Comparison of ENCODE assay signal across 8 mouse cellular contexts in the genomic region with DNA sequence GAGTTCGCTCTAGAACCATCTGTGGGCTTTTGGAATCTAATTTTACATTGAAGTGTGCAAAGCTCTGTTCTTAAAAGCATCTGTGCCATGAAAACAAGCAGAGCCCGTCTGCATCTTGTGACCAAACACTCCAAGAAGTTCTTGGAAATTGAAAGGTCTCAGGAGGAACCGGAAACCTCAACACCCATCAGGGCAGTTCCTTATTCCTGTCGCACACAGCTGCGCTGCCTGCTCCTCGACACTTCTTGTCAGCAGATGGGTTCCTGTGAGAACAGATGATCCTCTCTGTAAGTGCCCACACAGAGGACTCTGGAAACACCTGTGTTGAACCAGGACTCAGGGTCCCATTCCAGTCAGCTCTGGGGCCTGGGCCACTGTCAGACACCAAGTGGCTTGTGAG.
DNase-seq lines count a peak whose midpoint lies in the region; ATAC-seq and TF ChIP-seq lines count a peak whose summit lies in the region.

No protein-coding gene starts in this region.

- no peaks in the 10 kb centered on the region for H3K9me3 ChIP-seq in heart, postnatal 0 days (replicated peaks; ENCODE audit: control insufficient read depth, low read length)
- H3K9me3 ChIP-seq in liver, embryonic 16.5 days (replicated peaks; ENCODE audit: control insufficient read depth, low read length): no peaks in the 10 kb centered on the region

- no peak overlapping the region for H3K4me3 ChIP-seq in heart, postnatal 0 days (ENCODE audit: low read depth, low read length)
- no peak overlapping the region for H3K4me3 ChIP-seq in liver, embryonic 16.5 days (ENCODE audit: low read depth, low read length)

- peaks cover 39% of the 10 kb centered on the region for H3K4me1 ChIP-seq in heart, postnatal 0 days (ENCODE audit: control insufficient read depth, insufficient read depth)
- no peaks in the 10 kb centered on the region; the same call in none of the 2 replicates for H3K4me1 ChIP-seq in liver, embryonic 16.5 days (ENCODE audit: control insufficient read depth, low read depth, low read length)

- WGBS in heart, postnatal 0 days: 68% methylated on average over 6 of the region's 6 CpGs
- 19% methylated on average over 6 of the region's 6 CpGs for WGBS in liver, embryonic 16.5 days (ENCODE audit: insufficient replicate concordance)

- peak; percentile 56 for ATAC-seq in CD4-positive, CD25-positive, alpha-beta regulatory T cell, adult 4 months
- no peak for ATAC-seq in heart, postnatal 0 days (ENCODE audit: insufficient read depth, low read depth)
- peak; percentile 35; the same call in 1 of the 2 replicates for ATAC-seq in liver, embryonic 16.5 days (ENCODE audit: low read depth)

- DNase-seq in gastrocnemius, postnatal 25 days: peak; percentile 24
- DNase-seq in gastrocnemius, adult 18-20 months (ENCODE audit: low spot score): no peak
- no peak for DNase-seq in heart, postnatal 0 days (ENCODE audit: low spot score)
- peak; percentile 60 for DNase-seq in splenic B cell, adult 2 months (ENCODE audit: low read depth, low spot score)
- DNase-seq in retina, embryonic 14.5 days (ENCODE audit: low spot score): no peak
- DNase-seq in adrenal gland, postnatal 4 days (ENCODE audit: low spot score in 2 of 2): no peak

- no peaks in the 10 kb centered on the region for H3K27me3 ChIP-seq in heart, postnatal 0 days (ENCODE audit: control insufficient read depth, insufficient read depth, low read length)
- H3K27me3 ChIP-seq in liver, embryonic 16.5 days (ENCODE audit: control insufficient read depth, insufficient read depth, low read depth, low read length): no peaks in the 10 kb centered on the region
- no peaks in the 10 kb centered on the region for H3K27me3 ChIP-seq in splenic B cell, adult 2 months (ENCODE audit: control insufficient read depth, insufficient read depth, low read length, poor library complexity, severe bottlenecking)

- no peak for TF ChIP-seq CTCF in heart, postnatal 0 days (IDR thresholded peaks at IDR 0.05; ENCODE audit: low read depth)

- 0 out of 2 replicates have a peak overlapping the region, but pooled peaks have one; percentile 21 for H3K27ac ChIP-seq in heart, postnatal 0 days (ENCODE audit: low read depth)
- peak overlapping the region; percentile 74 for H3K27ac ChIP-seq in liver, embryonic 16.5 days (ENCODE audit: low read length)

- no peak for TF ChIP-seq EP300 in heart, postnatal 0 days (IDR thresholded peaks at IDR 0.05; ENCODE audit: low read depth)

- H3K9ac ChIP-seq in heart, postnatal 0 days (replicated peaks; ENCODE audit: low read depth, low read length): no peak overlapping the region
- H3K9ac ChIP-seq in liver, embryonic 16.5 days (ENCODE audit: low read depth, low read length): no peak overlapping the region

- no peak overlapping the region for H3K4me2 ChIP-seq in heart, postnatal 0 days (ENCODE audit: low read depth, low read length)
- peak overlapping the region; percentile 20; the same call in 1 of the 2 replicates for H3K4me2 ChIP-seq in liver, embryonic 16.5 days (ENCODE audit: low read depth, low read length)

- H3K36me3 ChIP-seq in heart, postnatal 0 days (replicated peaks; ENCODE audit: control insufficient read depth, insufficient read depth, low read length): no peaks in the 10 kb centered on the region
- H3K36me3 ChIP-seq in liver, embryonic 16.5 days (ENCODE audit: control insufficient read depth, insufficient read depth): no peaks in the 10 kb centered on the region
- no peaks in the 10 kb centered on the region for H3K36me3 ChIP-seq in splenic B cell, adult 2 months (ENCODE audit: control insufficient read depth, insufficient read depth, low read length, poor library complexity, severe bottlenecking)

Comparison
In these comparisons a context has a peak if more than half of its experiments do, and no peak if none do; other contexts are left out.
1. DNase-seq: peak in gastrocnemius, postnatal 25 days (single experiment) and splenic B cell, adult 2 months (single experiment); none in gastrocnemius, adult 18-20 months (single experiment), heart, postnatal 0 days (single experiment), retina, embryonic 14.5 days (single experiment) and adrenal gland, postnatal 4 days (0 of 2).